In the genomic region with DNA sequence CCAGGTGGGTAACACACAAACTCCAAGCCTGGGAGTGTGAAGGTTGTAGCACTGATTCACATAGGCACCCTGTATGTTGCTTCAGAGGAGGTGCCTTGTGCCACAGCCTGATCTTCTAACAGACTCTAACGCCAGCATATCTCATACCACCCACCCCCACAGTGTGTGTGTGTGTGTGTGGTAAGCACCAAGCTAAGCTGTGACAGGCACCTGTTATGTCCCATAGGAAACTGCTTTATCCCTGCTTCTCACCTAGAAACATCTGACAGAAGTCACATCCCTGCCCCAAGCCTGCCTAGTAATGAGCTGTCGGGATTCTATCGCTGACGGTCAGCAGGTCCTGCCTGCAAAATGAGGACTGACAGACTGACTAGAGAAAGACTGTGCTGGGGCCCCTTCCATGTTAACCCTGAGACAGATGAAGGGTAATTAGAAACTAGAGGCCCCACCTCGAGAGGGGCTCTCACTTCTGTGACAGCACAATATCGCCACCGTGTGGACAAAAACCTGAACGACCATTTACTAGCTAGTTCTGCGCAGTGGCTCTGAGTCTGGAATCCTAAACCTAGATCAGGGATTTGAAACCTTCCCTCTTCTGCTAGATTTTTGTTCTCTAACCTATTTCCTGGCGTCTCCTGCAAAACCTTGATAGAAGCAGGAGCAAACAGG, we compare ENCODE assay signal across 8 mouse cellular contexts. TPM values are rescaled to one million over a fixed set of nuclear protein-coding genes. Genes with fewer than 3 reads are reported as not detected.
DNase-seq lines count a peak whose midpoint lies in the region; ATAC-seq and TF ChIP-seq lines count a peak whose summit lies in the region.

No protein-coding gene starts in this region.

- ATAC-seq in intestine, embryonic 16.5 days = peak; percentile 39; the same call in 1 of the 2 replicates
- 0 out of 2 replicates have a peak, but pooled peaks have one; percentile 43 for ATAC-seq in midbrain, embryonic 16.5 days

- H3K27me3 ChIP-seq in intestine, embryonic 16.5 days (replicated peaks; ENCODE audit: control insufficient read depth, insufficient read depth, low read length) = no peaks in the 10 kb centered on the region
- no peaks in the 10 kb centered on the region for H3K27me3 ChIP-seq in midbrain, embryonic 16.5 days (ENCODE audit: control insufficient read depth, insufficient read depth, low read depth, low read length)
- no peaks in the 10 kb centered on the region for H3K27me3 ChIP-seq in testis, adult 2 months (ENCODE audit: control insufficient read depth, insufficient read depth, low read length)

- no peak overlapping the region for H3K9ac ChIP-seq in intestine, embryonic 16.5 days (ENCODE audit: low read depth, low read length)
- no peak overlapping the region for H3K9ac ChIP-seq in midbrain, embryonic 16.5 days (ENCODE audit: low read depth, low read length)

- no peak overlapping the region for H3K27ac ChIP-seq in intestine, embryonic 16.5 days (ENCODE audit: low read length)
- no peak overlapping the region for H3K27ac ChIP-seq in midbrain, embryonic 16.5 days (ENCODE audit: low read length)
- no peak overlapping the region for H3K27ac ChIP-seq in testis, adult 2 months (ENCODE audit: control insufficient read depth, insufficient read depth, low read depth, low read length)

- no peak overlapping the region for H3K4me3 ChIP-seq in intestine, embryonic 16.5 days (ENCODE audit: low read length)
- no peak overlapping the region for H3K4me3 ChIP-seq in midbrain, embryonic 16.5 days (ENCODE audit: low read depth, low read length)
- no peak overlapping the region for H3K4me3 ChIP-seq in testis, adult 2 months (ENCODE audit: control insufficient read depth, low read depth, low read length)

- WGBS in intestine, embryonic 16.5 days = 18% methylated on average over 10 of the region's 10 CpGs
- WGBS in midbrain, embryonic 16.5 days = 15% methylated on average over 10 of the region's 10 CpGs

- no peaks in the 10 kb centered on the region for H3K36me3 ChIP-seq in intestine, embryonic 16.5 days (ENCODE audit: control insufficient read depth, insufficient read depth, low read length)
- H3K36me3 ChIP-seq in midbrain, embryonic 16.5 days (ENCODE audit: control insufficient read depth, insufficient read depth, low read length) = no peaks in the 10 kb centered on the region
- H3K36me3 ChIP-seq in testis, adult 2 months (ENCODE audit: control insufficient read depth, insufficient read depth, low read length) = no peaks in the 10 kb centered on the region

- TF ChIP-seq POLR2A in testis, adult 2 months (IDR thresholded peaks at IDR 0.05; ENCODE audit: control insufficient read depth, low read depth, low read length) = no peak

- intact Hi-C loops in heart, postnatal 25 days (cut with DNase I) = no loop called here
- intact Hi-C loops in left cerebral cortex, postnatal 14 days (cut with DNase I) = loop anchor here (5.0 kb wide), 1 partner anchor 129 kb away; no protein-coding TSS in a partner anchor

- no peaks in the 10 kb centered on the region for H3K4me1 ChIP-seq in intestine, embryonic 16.5 days (ENCODE audit: control insufficient read depth, insufficient read depth, low read length)
- no peaks in the 10 kb centered on the region for H3K4me1 ChIP-seq in midbrain, embryonic 16.5 days (ENCODE audit: control insufficient read depth, insufficient read depth, low read length)
- H3K4me1 ChIP-seq in testis, adult 2 months (ENCODE audit: control insufficient read depth, insufficient read depth, low read length) = peaks cover 4% of the 10 kb centered on the region; the same call in 1 of the 2 replicates

- TF ChIP-seq CTCF in testis, adult 2 months (IDR thresholded peaks at IDR 0.05; ENCODE audit: control insufficient read depth, insufficient read depth, insufficient replicate concordance, low read depth, low read length) = peak; percentile 43; the same call in 1 of the 2 replicates

- no peaks in the 10 kb centered on the region for H3K9me3 ChIP-seq in intestine, embryonic 16.5 days (ENCODE audit: control insufficient read depth, low read length)
- no peaks in the 10 kb centered on the region for H3K9me3 ChIP-seq in midbrain, embryonic 16.5 days (replicated peaks; ENCODE audit: control insufficient read depth, low read length, poor library complexity, severe bottlenecking)

- DNase-seq in heart, adult 18-20 months = peak; percentile 27 to 80
- DNase-seq in heart, postnatal 25 days (ENCODE audit: low spot score) = no peak
- peak; percentile 67 to 85 for DNase-seq in cerebellum, postnatal 25 days
- DNase-seq in gastrocnemius, postnatal 10 days = peak; percentile 79
- DNase-seq in left cerebral cortex, postnatal 14 days (ENCODE audit: low spot score in 2 of 2) = peak; percentile 80 to 90

- no peak overlapping the region for H3K4me2 ChIP-seq in intestine, embryonic 16.5 days (ENCODE audit: low read depth, low read length)
- H3K4me2 ChIP-seq in midbrain, embryonic 16.5 days (ENCODE audit: low read length) = no peak overlapping the region

RNA-seq across cellular contexts. Expression of gene St14, which starts 45.4 kb away (rescaled TPM):
- under 1 TPM; 0.32 to 0.49 TPM for total RNA-seq in heart, adult 18-20 months (2021)
- total RNA-seq in heart, postnatal 25 days (2021) = under 1 TPM; 0.18 to 0.22 TPM
- total RNA-seq in gastrocnemius, postnatal 10 days (2021) = under 1 TPM; 0.20 to 0.66 TPM
- 91.4 and 96.6 TPM in 2 replicates for polyA plus RNA-seq in intestine, embryonic 16.5 days (2015; fragmentation: Nextera tagmentation; extraction: Ambion mirVana)
- under 1 TPM; 0.19 to 0.68 TPM for total RNA-seq in left cerebral cortex, postnatal 14 days (2021)
- 0.96 and 1.3 TPM in 2 replicates for polyA plus RNA-seq in midbrain, embryonic 16.5 days (2015; fragmentation: Nextera tagmentation; extraction: Ambion mirVana)
- polyA plus RNA-seq in testis, adult 2 months (2012; rRNA removed) = 0.14 and 2.5 TPM in 2 replicates

RNA-seq across cellular contexts. Expression of gene Zbtb44, which starts 55.8 kb away (rescaled TPM):
- 10 to 100 TPM; 30.3 to 35.5 TPM for total RNA-seq in heart, adult 18-20 months (2021)
- 10 to 100 TPM; 28.3 to 35.8 TPM for total RNA-seq in heart, postnatal 25 days (2021)
- total RNA-seq in gastrocnemius, postnatal 10 days (2021) = 10 to 100 TPM; 41.4 to 42.8 TPM
- 5.6 and 6.2 TPM in 2 replicates for polyA plus RNA-seq in intestine, embryonic 16.5 days (2015; fragmentation: Nextera tagmentation; extraction: Ambion mirVana)
- 10 to 100 TPM; 37.8 to 42.5 TPM for total RNA-seq in left cerebral cortex, postnatal 14 days (2021)
- polyA plus RNA-seq in midbrain, embryonic 16.5 days (2015; fragmentation: Nextera tagmentation; extraction: Ambion mirVana) = 3.6 and 4.1 TPM in 2 replicates
- 35.8 and 40.7 TPM in 2 replicates for polyA plus RNA-seq in testis, adult 2 months (2012; rRNA removed)
